Mouse (Mus musculus) intestine, postnatal 0 days (tissue): ENCODE data around the gene Raf1. TPM values are rescaled to one million over a fixed set of nuclear protein-coding genes. Genes with fewer than 3 reads are reported as not detected.
A peak's percentile ranks its signal among the peaks of the same experiment; 100 is the strongest.

Experiments
- ATAC-seq: fragments of 200-750 bp; cut with Nextera tagmentation; 2 replicates; pipeline ENCODE4 v1.8.0; 2017; ENCODE audit warnings: mild to moderate bottlenecking, moderate TSS enrichment, moderate library complexity
- H3K27ac ChIP-seq: fragments of 300-500 bp; sonication (generic); 2 replicates; pipeline ENCODE4 v1.5.1; 2014; ENCODE audit warnings: mild to moderate bottlenecking, low read depth, low read length, moderate library complexity
- H3K27me3 ChIP-seq: fragments of 300-500 bp; sonication (generic); replicated peaks from 2 replicates; pipeline ENCODE4 v1.6.1; 2014; ENCODE audit warnings: low read length, mixed read lengths; ENCODE audit not compliant: control insufficient read depth, insufficient read depth
- H3K36me3 ChIP-seq: fragments of 300-500 bp; sonication (generic); 2 replicates; pipeline ENCODE4 v1.6.1; 2014; ENCODE audit warnings: mild to moderate bottlenecking, moderate library complexity; ENCODE audit not compliant: control insufficient read depth, insufficient read depth
- H3K4me1 ChIP-seq: fragments of 300-500 bp; sonication (generic); replicated peaks from 2 replicates; pipeline ENCODE4 v1.6.1; 2014; ENCODE audit warnings: antibody characterized with exemption, low read length, mixed read lengths; ENCODE audit not compliant: control insufficient read depth, insufficient read depth
- H3K4me2 ChIP-seq: fragments of 300-500 bp; sonication (generic); replicated peaks from 2 replicates; pipeline ENCODE4 v1.6.1; 2014; ENCODE audit warnings: low read depth, mild to moderate bottlenecking, moderate library complexity
- H3K4me3 ChIP-seq: fragments of 300-500 bp; sonication (generic); 2 replicates; pipeline ENCODE4 v1.5.1; 2014; ENCODE audit warnings: low read depth, low read length
- H3K9ac ChIP-seq: fragments of 300-500 bp; sonication (generic); 2 replicates; pipeline ENCODE4 v1.6.1; 2014; ENCODE audit warnings: mild to moderate bottlenecking, low read depth, low read length
- H3K9me3 ChIP-seq: fragments of 300-500 bp; sonication (generic); 2 replicates; pipeline ENCODE4 v1.6.1; 2016; ENCODE audit warnings: mixed run types; ENCODE audit not compliant: control insufficient read depth
- CTCF ChIP-seq: sonication (generic); IDR thresholded peaks from 2 replicates; pipeline ENCODE4 v1.5.1; 2016; ENCODE audit warnings: low read depth, mild to moderate bottlenecking, control low read depth, antibody characterized with exemption, moderate library complexity
- whole genome bisulfite sequencing: fragments of 180-500 bp; shearing (Covaris S2); extraction: QIAGEN DNeasy Blood & Tissue Kit; methylation state at CpG from one replicate; pipeline ENCODE4 v1.1.7; 2014; 5-methylcytosine and 5-hydroxymethylcytosine counted together
- polyA plus RNA-seq: library from polyadenylated mRNA; unstranded; fragments of >200 nt; fragmentation: Nextera tagmentation; extraction: Ambion mirVana; gene quantifications from 2 replicates; pipeline ENCODE4 v1.2.1, GENCODE M21; 2015

The Raf1 gene
- polyA plus RNA-seq, 1 experiment from 2014 or later = 66.4 TPM

- 67% methylated on average over 11 of the region's 11 CpGs for WGBS
- no peak for TF ChIP-seq CTCF
- Histone ChIP-seq H3K9me3 (peaks cover 6% of the 10 kb centered on the region; the same call in 1 of the 2 replicates), H3K4me1 (no peaks in the 10 kb centered on the region), H3K36me3 (no peaks in the 10 kb centered on the region), H3K4me3 (no peak overlapping the region), H3K27ac (no peak overlapping the region), H3K27me3 (no peaks in the 10 kb centered on the region), H3K4me2 (no peak overlapping the region), H3K9ac (no peak overlapping the region)
- no peak for ATAC-seq
Observed at GRCm38 (mm10) chr6:115684851-115685646, 8.6 kb upstream of the Raf1 start.

DNA sequence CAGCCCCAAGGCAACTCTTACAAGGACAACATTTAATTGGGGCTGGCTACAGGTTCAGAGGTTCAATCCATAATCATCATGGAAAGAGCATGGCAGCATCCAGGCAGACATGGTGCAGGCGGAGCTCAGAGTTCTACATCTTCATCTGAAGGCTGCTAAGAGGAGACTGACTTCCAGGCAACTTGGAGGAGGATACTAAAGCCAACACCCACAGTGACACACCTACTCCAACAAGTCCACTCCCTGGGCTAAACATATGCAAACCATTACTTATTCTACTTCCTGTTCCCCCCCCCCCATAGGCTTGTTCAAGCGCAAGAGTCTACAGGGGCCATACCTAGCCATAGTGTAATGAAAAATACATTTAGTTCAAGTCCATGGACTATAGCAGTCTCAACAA, 7.8 kb upstream of the Raf1 start:
- Histone ChIP-seq H3K27me3 (no peaks in the 10 kb centered on the region), H3K9me3 (peaks cover 6% of the 10 kb centered on the region; the same call in 1 of the 2 replicates), H3K36me3 (no peaks in the 10 kb centered on the region), H3K4me2 (no peak overlapping the region), H3K27ac (no peak overlapping the region), H3K4me1 (no peaks in the 10 kb centered on the region), H3K4me3 (no peak overlapping the region), H3K9ac (no peak overlapping the region)
- no peak for TF ChIP-seq CTCF
- peak; percentile 67; the same call in 1 of the 2 replicates for ATAC-seq
- 92% methylated on average over 2 of the region's 2 CpGs for WGBS

DNA sequence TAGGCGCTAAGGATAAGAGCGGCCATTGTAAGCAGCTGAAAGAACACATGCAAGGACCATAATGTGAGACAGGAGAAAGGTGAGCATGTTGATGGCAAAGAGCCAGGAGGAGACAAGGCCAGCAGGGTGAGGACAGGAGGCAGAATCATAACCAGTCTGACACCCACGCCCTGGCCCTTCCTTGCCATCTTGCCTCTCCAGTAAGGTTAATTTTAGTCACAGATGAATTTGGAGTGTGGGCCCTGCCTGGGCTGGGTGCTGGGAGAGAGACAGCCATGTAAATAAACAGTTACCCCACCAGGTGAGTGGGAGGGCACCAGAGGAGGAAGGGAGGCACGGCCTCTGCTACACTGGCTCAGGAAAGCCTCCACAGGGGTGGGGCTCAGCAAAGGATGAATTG, 4.6 kb upstream of the Raf1 start:
- Histone ChIP-seq H3K27ac (no peak overlapping the region), H3K27me3 (no peaks in the 10 kb centered on the region), H3K36me3 (no peaks in the 10 kb centered on the region), H3K9me3 (no peaks in the 10 kb centered on the region), H3K9ac (no peak overlapping the region), H3K4me2 (no peak overlapping the region), H3K4me1 (no peaks in the 10 kb centered on the region), H3K4me3 (no peak overlapping the region)
- no peak for ATAC-seq
- WGBS = 70% methylated on average over 4 of the region's 4 CpGs
- no peak for TF ChIP-seq CTCF

DNA sequence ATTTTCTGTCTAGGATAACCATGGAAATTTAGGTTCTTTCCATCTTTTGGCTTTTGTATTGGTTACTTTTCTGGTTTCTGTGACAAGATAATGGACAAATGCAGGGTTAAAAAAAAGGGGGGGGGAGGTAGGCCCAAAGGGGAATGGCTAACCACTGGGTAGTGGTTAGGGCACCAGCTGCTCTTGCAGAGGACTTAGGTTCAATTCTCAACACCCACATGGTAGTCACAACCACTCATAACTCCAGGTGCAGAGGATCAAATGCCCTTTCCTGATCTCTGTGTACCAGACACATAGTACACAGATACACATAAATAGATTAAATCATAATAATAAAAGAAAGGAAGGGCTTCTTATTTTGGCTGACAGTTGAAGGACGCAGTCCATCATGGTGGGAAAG, 1.6 kb upstream of the Raf1 start:
- H3K36me3 ChIP-seq = no peaks in the 10 kb centered on the region
- H3K4me1 ChIP-seq = peaks cover 5% of the 10 kb centered on the region; the same call in 1 of the 2 replicates
- H3K4me3 ChIP-seq = no peak overlapping the region
- no peak for TF ChIP-seq CTCF
- no peak overlapping the region for H3K4me2 ChIP-seq
- ATAC-seq = no peak
- WGBS = 97% methylated on average over 1 of the region's 1 CpGs
- H3K9me3 ChIP-seq = no peaks in the 10 kb centered on the region
- no peaks in the 10 kb centered on the region for H3K27me3 ChIP-seq
- H3K27ac ChIP-seq = no peak overlapping the region
- H3K9ac ChIP-seq = no peak overlapping the region

DNA sequence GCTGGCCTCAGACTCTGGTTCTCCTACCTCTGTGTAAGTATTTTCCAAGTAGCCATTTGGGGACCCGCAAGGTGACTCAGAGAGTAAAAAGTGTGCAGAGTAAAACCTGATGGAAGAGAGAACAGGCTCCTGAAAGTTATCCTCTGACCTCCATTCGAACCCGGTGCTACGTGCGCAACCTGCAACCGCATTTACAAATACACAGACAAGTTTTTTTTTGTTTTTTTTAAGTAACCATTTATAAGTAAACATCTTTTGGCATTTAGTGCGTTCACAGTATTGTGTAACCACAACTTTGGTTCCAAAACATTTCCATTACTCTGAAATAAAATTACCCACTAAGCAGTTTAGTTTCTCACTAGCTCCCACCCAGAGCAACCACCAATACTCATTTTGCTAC, 1.0 kb upstream of the Raf1 start:
- Histone ChIP-seq H3K27me3 (no peaks in the 10 kb centered on the region), H3K36me3 (no peaks in the 10 kb centered on the region), H3K27ac (no peak overlapping the region), H3K4me1 (peaks cover 7% of the 10 kb centered on the region; the same call in 1 of the 2 replicates), H3K4me3 (0 out of 2 replicates have a peak overlapping the region, but pooled peaks have one; percentile 94), H3K9ac (no peak overlapping the region), H3K4me2 (peak overlapping the region; percentile 80), H3K9me3 (no peaks in the 10 kb centered on the region)
- ATAC-seq = no peak
- TF ChIP-seq CTCF = no peak
- 89% methylated on average over 7 of the region's 7 CpGs for WGBS

DNA sequence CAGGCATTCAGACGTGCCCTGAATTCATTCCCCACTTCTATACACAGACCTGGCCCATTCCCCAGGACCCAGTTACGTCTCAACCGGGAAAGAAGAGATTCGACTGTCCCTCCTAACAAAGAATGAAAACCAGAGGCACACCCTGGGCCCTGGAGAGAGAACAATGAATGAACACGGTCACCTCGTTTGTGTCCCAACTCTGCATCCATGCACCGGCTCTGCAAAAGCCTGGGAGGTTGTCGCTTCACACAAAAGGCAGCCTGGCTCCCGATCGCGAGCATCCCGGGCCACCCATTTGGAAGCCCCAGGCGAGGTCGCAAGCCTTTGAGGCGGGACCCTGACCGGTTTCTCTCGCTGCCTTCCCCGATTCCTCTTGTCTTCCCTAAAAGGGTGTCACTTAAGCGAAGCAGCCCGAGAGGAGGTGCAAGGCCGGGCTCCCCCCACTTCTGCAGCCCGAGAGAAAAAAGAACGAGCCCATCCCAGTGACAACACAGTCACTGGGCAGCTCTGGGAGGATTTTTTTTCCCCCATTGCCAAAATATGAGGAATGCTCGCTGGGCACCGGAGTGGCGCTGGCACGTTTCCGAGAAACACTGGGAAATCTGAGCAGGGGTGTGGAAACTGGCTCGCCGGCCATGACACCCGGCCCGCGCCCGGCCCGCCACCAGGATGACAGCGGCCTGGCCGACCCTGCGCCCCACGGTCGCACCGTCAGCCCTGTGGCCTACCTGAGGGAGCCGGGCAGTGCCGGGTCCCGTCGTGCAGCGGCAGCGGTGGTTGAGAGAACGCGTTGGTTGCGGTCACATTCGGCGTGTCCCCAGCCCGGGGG, 713 bp downstream of the Raf1 start:
- no peaks in the 10 kb centered on the region for H3K27me3 ChIP-seq
- ATAC-seq = peak; percentile 50; the same call in 1 of the 2 replicates
- no peaks in the 10 kb centered on the region for H3K9me3 ChIP-seq
- peak overlapping the region; percentile 97 for H3K9ac ChIP-seq
- peaks cover 7% of the 10 kb centered on the region; the same call in 1 of the 2 replicates for H3K4me1 ChIP-seq
- H3K36me3 ChIP-seq = no peaks in the 10 kb centered on the region
- TF ChIP-seq CTCF = no peak
- peak overlapping the region; percentile 94 for H3K4me3 ChIP-seq
- H3K27ac ChIP-seq = peak overlapping the region; percentile 97
- H3K4me2 ChIP-seq = peak overlapping the region; percentile 80
- under 1% methylated on average over 53 of the region's 53 CpGs for WGBS
